26 mouse cellular contexts compared by ENCODE assay signal in the genomic region with DNA sequence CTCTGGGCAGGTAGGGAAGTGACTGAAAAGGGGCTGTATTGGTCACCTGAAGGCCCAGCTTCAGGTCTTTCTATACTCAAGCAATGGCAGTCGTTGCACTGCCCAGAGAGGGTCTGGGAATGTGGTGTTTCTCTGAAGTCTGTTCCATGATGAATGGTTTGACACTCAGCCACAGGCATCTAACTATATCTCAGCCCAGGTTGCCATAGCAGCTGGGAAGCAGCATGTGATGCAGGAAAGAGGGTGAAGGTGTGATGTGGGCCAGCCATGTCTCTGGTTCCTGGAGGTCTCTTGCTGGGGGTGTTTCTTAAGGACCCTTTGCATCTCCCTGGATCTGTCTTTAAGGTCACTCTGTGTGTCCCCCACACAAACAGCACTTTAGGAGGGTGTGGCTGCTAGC. TPM values are rescaled to one million over a fixed set of nuclear protein-coding genes. Genes with fewer than 3 reads are reported as not detected.
DNase-seq lines count a peak whose midpoint lies in the region; ATAC-seq and TF ChIP-seq lines count a peak whose summit lies in the region.
"Had no signal": no experiment of that assay in that cellular context is flagged by ENCODE, and none has a peak within 500 bp of the region (broad histone marks: within the 10 kb centered on the region; RNA-seq: fewer than 3 reads in every experiment).

No protein-coding gene starts in this region.

- peak; percentile 53 for ATAC-seq in forebrain, postnatal 0 days
- no peak for ATAC-seq in forebrain, embryonic 11.5 days (replicated peaks; ENCODE audit: low FRiP score)
- ATAC-seq in neural tube, embryonic 13.5 days (ENCODE audit: low read depth): no peak
- ATAC-seq in neural tube, embryonic 15.5 days (ENCODE audit: low FRiP score): no peak
- ATAC-seq in liver, embryonic 12.5 days: no peak
- ATAC-seq: CD4-positive, CD25-positive, alpha-beta regulatory T cell, adult 4 months; intestine, embryonic 16.5 days; midbrain, embryonic 16.5 days had no signal

- peaks cover 15% of the 10 kb centered on the region; the same call in 1 of the 2 replicates for H3K4me1 ChIP-seq in forebrain, postnatal 0 days (ENCODE audit: insufficient read depth)
- peaks cover 60% of the 10 kb centered on the region for H3K4me1 ChIP-seq in forebrain, embryonic 11.5 days (replicated peaks; ENCODE audit: control insufficient read depth, insufficient read depth, low read length)
- peaks cover 85% of the 10 kb centered on the region for H3K4me1 ChIP-seq in neural tube, embryonic 13.5 days (replicated peaks)
- H3K4me1 ChIP-seq in neural tube, embryonic 15.5 days: peaks cover 57% of the 10 kb centered on the region
- H3K4me1 ChIP-seq in liver, embryonic 12.5 days: no peaks in the 10 kb centered on the region
- H3K4me1 ChIP-seq: heart, embryonic 13.5 days; liver, embryonic 15.5 days had no signal

- H3K27me3 ChIP-seq in forebrain, postnatal 0 days (ENCODE audit: insufficient read depth, low read length): peaks cover 25% of the 10 kb centered on the region
- peaks cover 64% of the 10 kb centered on the region for H3K27me3 ChIP-seq in forebrain, embryonic 11.5 days (ENCODE audit: control insufficient read depth, insufficient read depth, low read length)
- peaks cover 88% of the 10 kb centered on the region for H3K27me3 ChIP-seq in neural tube, embryonic 13.5 days
- H3K27me3 ChIP-seq in neural tube, embryonic 15.5 days (replicated peaks): peaks cover 47% of the 10 kb centered on the region
- peaks cover 6% of the 10 kb centered on the region; the same call in 1 of the 2 replicates for H3K27me3 ChIP-seq in liver, embryonic 12.5 days (replicated peaks)
- H3K27me3 ChIP-seq: liver, embryonic 15.5 days had no signal

- no peak overlapping the region for H3K4me2 ChIP-seq in forebrain, postnatal 0 days (ENCODE audit: low read depth)
- no peak overlapping the region for H3K4me2 ChIP-seq in forebrain, embryonic 11.5 days (ENCODE audit: low read depth, low read length, severe bottlenecking)
- H3K4me2 ChIP-seq in neural tube, embryonic 13.5 days: peak overlapping the region; percentile 18; the same call in 1 of the 2 replicates
- no peak overlapping the region for H3K4me2 ChIP-seq in neural tube, embryonic 15.5 days
- no peak overlapping the region for H3K4me2 ChIP-seq in liver, embryonic 12.5 days
- H3K4me2 ChIP-seq: embryonic facial prominence, embryonic 13.5 days; heart, embryonic 13.5 days; liver, embryonic 15.5 days; lung, embryonic 14.5 days; midbrain, embryonic 11.5 days had no signal

- 46% methylated on average over 1 of the region's 1 CpGs for WGBS in forebrain, postnatal 0 days
- WGBS in forebrain, embryonic 11.5 days: 79% methylated on average over 1 of the region's 1 CpGs
- WGBS in neural tube, embryonic 13.5 days: 19% methylated on average over 1 of the region's 1 CpGs
- WGBS in neural tube, embryonic 15.5 days: 7% methylated on average over 1 of the region's 1 CpGs
- WGBS in liver, embryonic 12.5 days (ENCODE audit: insufficient replicate concordance): 26% methylated on average over 1 of the region's 1 CpGs

- no peak overlapping the region for H3K9ac ChIP-seq in forebrain, postnatal 0 days
- no peak overlapping the region for H3K9ac ChIP-seq in forebrain, embryonic 11.5 days (ENCODE audit: low read length)
- no peak overlapping the region for H3K9ac ChIP-seq in neural tube, embryonic 13.5 days
- no peak overlapping the region for H3K9ac ChIP-seq in neural tube, embryonic 15.5 days (replicated peaks)
- no peak overlapping the region for H3K9ac ChIP-seq in liver, embryonic 12.5 days
- H3K9ac ChIP-seq: embryonic facial prominence, embryonic 13.5 days; heart, embryonic 13.5 days; liver, embryonic 15.5 days; lung, embryonic 14.5 days had no signal

- no peak for DNase-seq in forebrain, postnatal 0 days
- no peak for DNase-seq in forebrain, embryonic 11.5 days (ENCODE audit: low spot score)
- peak; percentile 20 to 23 for DNase-seq in left cerebral cortex, adult 18-20 months (ENCODE audit: low spot score in 2 of 2)
- no peak for DNase-seq in left cerebral cortex, adult 9 months (ENCODE audit: low spot score in 2 of 2)
- peak; percentile 41 for DNase-seq in mesoderm, embryonic 11.5 days (ENCODE audit: low read depth, low spot score)
- DNase-seq: adrenal gland, postnatal 14 days; cerebellum, adult 11-12 months; cerebellum, adult 9-11 months; heart, adult 2 months; heart, postnatal 10 days; kidney, adult 8-10 months; kidney, postnatal 4 days; liver; lung, embryonic 14.5 days; lung, postnatal 14 days had no signal

- H3K36me3 ChIP-seq in forebrain, postnatal 0 days (ENCODE audit: insufficient read depth): no peaks in the 10 kb centered on the region
- H3K36me3 ChIP-seq in forebrain, embryonic 11.5 days (ENCODE audit: control insufficient read depth, insufficient read depth, low read length): no peaks in the 10 kb centered on the region
- H3K36me3 ChIP-seq in neural tube, embryonic 13.5 days: no peaks in the 10 kb centered on the region
- no peaks in the 10 kb centered on the region for H3K36me3 ChIP-seq in neural tube, embryonic 15.5 days
- peaks cover 32% of the 10 kb centered on the region for H3K36me3 ChIP-seq in liver, embryonic 12.5 days
- H3K36me3 ChIP-seq: embryonic facial prominence, embryonic 13.5 days; heart, embryonic 13.5 days had no signal

- no peak for TF ChIP-seq CTCF in forebrain, postnatal 0 days (IDR thresholded peaks at IDR 0.05; ENCODE audit: low read depth)

- H3K4me3 ChIP-seq in forebrain, postnatal 0 days (ENCODE audit: low read depth, low read length): no peak overlapping the region
- no peak overlapping the region for H3K4me3 ChIP-seq in forebrain, embryonic 11.5 days (ENCODE audit: low read depth, low read length)
- no peak overlapping the region for H3K4me3 ChIP-seq in neural tube, embryonic 13.5 days
- no peak overlapping the region for H3K4me3 ChIP-seq in neural tube, embryonic 15.5 days (replicated peaks)
- no peak overlapping the region for H3K4me3 ChIP-seq in liver, embryonic 12.5 days
- H3K4me3 ChIP-seq: embryonic facial prominence, embryonic 13.5 days; heart, adult 2 months; heart, embryonic 13.5 days; liver, embryonic 15.5 days had no signal

- no peak overlapping the region for H3K27ac ChIP-seq in forebrain, postnatal 0 days (ENCODE audit: low read depth, low read length)
- no peak overlapping the region for H3K27ac ChIP-seq in forebrain, embryonic 11.5 days (ENCODE audit: low read depth, low read length)
- H3K27ac ChIP-seq in neural tube, embryonic 13.5 days (replicated peaks): peak overlapping the region; percentile 35
- H3K27ac ChIP-seq in neural tube, embryonic 15.5 days (replicated peaks): no peak overlapping the region
- H3K27ac ChIP-seq in liver, embryonic 12.5 days: no peak overlapping the region
- H3K27ac ChIP-seq: embryonic facial prominence, embryonic 13.5 days; heart, adult 2 months; heart, embryonic 13.5 days; kidney, postnatal 0 days; liver, embryonic 15.5 days had no signal

- H3K9me3 ChIP-seq in forebrain, postnatal 0 days (ENCODE audit: low read length): no peaks in the 10 kb centered on the region
- no peaks in the 10 kb centered on the region; the same call in 1 of the 2 replicates for H3K9me3 ChIP-seq in forebrain, embryonic 11.5 days (ENCODE audit: control insufficient read depth, low read length)
- no peaks in the 10 kb centered on the region for H3K9me3 ChIP-seq in neural tube, embryonic 13.5 days
- H3K9me3 ChIP-seq in neural tube, embryonic 15.5 days (replicated peaks): no peaks in the 10 kb centered on the region
- no peaks in the 10 kb centered on the region for H3K9me3 ChIP-seq in liver, embryonic 12.5 days (replicated peaks)
- H3K9me3 ChIP-seq: embryonic facial prominence, embryonic 13.5 days; heart, embryonic 13.5 days; liver, embryonic 15.5 days had no signal

RNA-seq across cellular contexts. Expression of gene Ass1, which starts 26.1 kb away (rescaled TPM):
- total RNA-seq in forebrain, postnatal 0 days (2014; rRNA removed): 16.2 and 18.0 TPM in 2 replicates
- polyA plus RNA-seq in forebrain, postnatal 0 days (2015; fragmentation: Nextera tagmentation; extraction: Ambion mirVana): 11.8 and 17.9 TPM in 2 replicates
- polyA plus RNA-seq in forebrain, embryonic 11.5 days (2014; fragmentation: Nextera tagmentation; extraction: Ambion mirVana): 3.3 and 6.8 TPM in 2 replicates
- total RNA-seq in left cerebral cortex, adult 18-20 months (2021): 10 to 100 TPM; 44.0 to 49.5 TPM
- 12.5 and 14.8 TPM in 2 replicates for polyA plus RNA-seq in neural tube, embryonic 13.5 days (2015; fragmentation: Nextera tagmentation; extraction: Ambion mirVana)
- polyA plus RNA-seq in neural tube, embryonic 15.5 days (2015; fragmentation: Nextera tagmentation; extraction: Ambion mirVana): 9.1 and 21.3 TPM in 2 replicates
- 58.9 and 59.9 TPM in 2 replicates for polyA plus RNA-seq in liver, embryonic 12.5 days (2016; fragmentation: Nextera tagmentation; extraction: Ambion mirVana)

Comparison
In these comparisons a context has a peak if more than half of its experiments do, and no peak if none do; other contexts are left out.
1. DNase-seq: peak in left cerebral cortex, adult 18-20 months (2 of 2) and mesoderm, embryonic 11.5 days (single experiment); none in forebrain, postnatal 0 days (single experiment), forebrain, embryonic 11.5 days (single experiment) and left cerebral cortex, adult 9 months (0 of 2).